ENCODE assay signal across 8 mouse cellular contexts in the genomic region with DNA sequence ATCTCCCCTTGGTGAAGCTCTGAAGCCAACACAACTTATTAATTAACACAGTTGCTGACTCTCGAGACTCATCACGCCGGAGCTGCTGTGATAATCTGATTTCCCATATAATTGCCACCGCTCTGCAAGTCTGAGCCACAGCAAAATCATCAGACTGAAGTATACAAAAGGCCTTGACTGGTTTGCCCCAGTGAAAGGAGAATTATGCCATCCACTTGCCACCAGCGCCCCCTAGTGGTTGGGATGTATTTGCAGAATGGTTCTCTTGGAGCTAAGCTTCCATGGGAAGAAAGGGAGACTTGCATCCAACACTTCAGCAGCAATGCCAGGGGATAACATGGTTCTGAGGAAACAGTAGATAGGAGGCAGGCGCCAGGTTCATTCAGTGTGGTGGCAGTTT.
DNase-seq lines count a peak whose midpoint lies in the region; ATAC-seq and TF ChIP-seq lines count a peak whose summit lies in the region.
"Had no signal": no experiment of that assay in that cellular context is flagged by ENCODE, and none has a peak within 500 bp of the region (broad histone marks: within the 10 kb centered on the region; RNA-seq: fewer than 3 reads in every experiment).

No protein-coding gene starts in this region.

- no peak overlapping the region for H3K4me2 ChIP-seq in forebrain, embryonic 16.5 days (ENCODE audit: low read length)
- no peak overlapping the region for H3K4me2 ChIP-seq in hindbrain, embryonic 12.5 days (replicated peaks)
- no peak overlapping the region for H3K4me2 ChIP-seq in midbrain, embryonic 13.5 days (replicated peaks)

- peak; percentile 87 for TF ChIP-seq CTCF in Patski (IDR thresholded peaks at IDR 0.05)
- peak; percentile 81; the same call in 1 of the 2 replicates for TF ChIP-seq CTCF in small intestine, adult 2 months (IDR thresholded peaks at IDR 0.05; ENCODE audit: extremely low read depth, insufficient read length, insufficient replicate concordance, low read depth, low read length)

- H3K9me3 ChIP-seq in forebrain, embryonic 16.5 days (ENCODE audit: control insufficient read depth, low read length), result no peaks in the 10 kb centered on the region
- no peaks in the 10 kb centered on the region for H3K9me3 ChIP-seq in hindbrain, embryonic 12.5 days (replicated peaks)
- no peaks in the 10 kb centered on the region for H3K9me3 ChIP-seq in midbrain, embryonic 13.5 days

- peak; percentile 49 for DNase-seq in Patski (ENCODE audit: low read depth, low spot score)
- DNase-seq in cerebellum, adult 11 months, result peak; percentile 90
- DNase-seq in left cerebral cortex, adult 18-20 months (ENCODE audit: low spot score in 2 of 2), result peak; percentile 91 to 97

- H3K4me3 ChIP-seq in forebrain, embryonic 16.5 days (replicated peaks; ENCODE audit: low read length), result no peak overlapping the region
- no peak overlapping the region for H3K4me3 ChIP-seq in hindbrain, embryonic 12.5 days
- H3K4me3 ChIP-seq in midbrain, embryonic 13.5 days (replicated peaks), result no peak overlapping the region
- no peak overlapping the region for H3K4me3 ChIP-seq in small intestine, adult 2 months (ENCODE audit: low read depth, low read length)
- H3K4me3 ChIP-seq: megakaryocyte, embryonic 14.5 days had no signal

- CTCF ChIA-PET in Patski (lab: Charles Lee), result interaction anchor here (0.8 to 2.1 kb wide), 12 partner anchors 15 to 312 kb away, joined by 3 to 9 read pairs (median 3); partner anchors contain the start of gene Selenom

- no peak overlapping the region for H3K27ac ChIP-seq in forebrain, embryonic 16.5 days (ENCODE audit: low read length)
- no peak overlapping the region for H3K27ac ChIP-seq in hindbrain, embryonic 12.5 days
- no peak overlapping the region for H3K27ac ChIP-seq in midbrain, embryonic 13.5 days
- H3K27ac ChIP-seq in small intestine, adult 2 months (ENCODE audit: insufficient read depth, low read depth, low read length), result no peak overlapping the region

- POLR2A ChIA-PET in Patski (lab: Charles Lee), result interaction anchor here (0.6 kb wide), 1 partner anchor 20 kb away, joined by 3 read pairs; no protein-coding TSS in a partner anchor

- peaks cover 37% of the 10 kb centered on the region for H3K27me3 ChIP-seq in Patski
- H3K27me3 ChIP-seq in forebrain, embryonic 16.5 days (replicated peaks; ENCODE audit: control insufficient read depth, insufficient read depth, low read length), result no peaks in the 10 kb centered on the region
- H3K27me3 ChIP-seq in hindbrain, embryonic 12.5 days, result no peaks in the 10 kb centered on the region
- H3K27me3 ChIP-seq in midbrain, embryonic 13.5 days, result no peaks in the 10 kb centered on the region
- no peaks in the 10 kb centered on the region for H3K27me3 ChIP-seq in small intestine, adult 2 months (ENCODE audit: control insufficient read depth, insufficient read depth, low read length)

- WGBS in forebrain, embryonic 16.5 days, result 13% methylated on average over 6 of the region's 6 CpGs
- 25% methylated on average over 6 of the region's 6 CpGs for whole genome bisulfite sequencing in hindbrain, embryonic 12.5 days
- 17% methylated on average over 6 of the region's 6 CpGs for WGBS in midbrain, embryonic 13.5 days
- 17% methylated on average over 6 of the region's 6 CpGs for WGBS in small intestine, adult 2 months

- in situ Hi-C loops in Patski (cut with MboI; ENCODE audit: low pct_unique_long_range_greater_than_20kb), result no loop called here

- no peak overlapping the region for H3K9ac ChIP-seq in forebrain, embryonic 16.5 days (replicated peaks; ENCODE audit: low read depth, low read length)
- no peak overlapping the region for H3K9ac ChIP-seq in hindbrain, embryonic 12.5 days
- no peak overlapping the region for H3K9ac ChIP-seq in midbrain, embryonic 13.5 days (replicated peaks)

- H3K4me1 ChIP-seq in forebrain, embryonic 16.5 days (replicated peaks; ENCODE audit: control insufficient read depth, insufficient read depth, low read length), result no peaks in the 10 kb centered on the region
- no peaks in the 10 kb centered on the region for H3K4me1 ChIP-seq in hindbrain, embryonic 12.5 days
- no peaks in the 10 kb centered on the region for H3K4me1 ChIP-seq in midbrain, embryonic 13.5 days (replicated peaks)
- H3K4me1 ChIP-seq in small intestine, adult 2 months (ENCODE audit: control insufficient read depth, insufficient read depth, insufficient read length, low read length), result no peaks in the 10 kb centered on the region
- H3K4me1 ChIP-seq: megakaryocyte, embryonic 14.5 days had no signal

- H3K36me3 ChIP-seq in forebrain, embryonic 16.5 days (ENCODE audit: control insufficient read depth, insufficient read depth), result no peaks in the 10 kb centered on the region
- no peaks in the 10 kb centered on the region for H3K36me3 ChIP-seq in hindbrain, embryonic 12.5 days
- no peaks in the 10 kb centered on the region for H3K36me3 ChIP-seq in midbrain, embryonic 13.5 days
- no peaks in the 10 kb centered on the region for H3K36me3 ChIP-seq in small intestine, adult 2 months (ENCODE audit: control insufficient read depth, insufficient read depth, low read length)

- TF ChIP-seq POLR2A in small intestine, adult 2 months (IDR thresholded peaks at IDR 0.05; ENCODE audit: low read depth, low read length), result no peak

- peak; percentile 39 for ATAC-seq in Patski
- ATAC-seq in forebrain, embryonic 16.5 days, result peak; percentile 66; the same call in 1 of the 2 replicates
- peak; percentile 66 for ATAC-seq in hindbrain, embryonic 12.5 days (ENCODE audit: low FRiP score)
- ATAC-seq in midbrain, embryonic 13.5 days, result peak; percentile 69; the same call in 1 of the 2 replicates
